Mouse (Mus musculus) cerebellum, adult 9-11 months (tissue): ENCODE measurements around the gene Gm49355.
"Not testable (repeated sequence)": the region's sequence is repeated elsewhere in the genome, so short reads cannot be mapped to it uniquely, and the experiment has no call there.

Experiments used
- DNase-seq: peaks from one replicate; pipeline ENCODE4 v3.0.0; 2022

Gene Gm49355

DNA sequence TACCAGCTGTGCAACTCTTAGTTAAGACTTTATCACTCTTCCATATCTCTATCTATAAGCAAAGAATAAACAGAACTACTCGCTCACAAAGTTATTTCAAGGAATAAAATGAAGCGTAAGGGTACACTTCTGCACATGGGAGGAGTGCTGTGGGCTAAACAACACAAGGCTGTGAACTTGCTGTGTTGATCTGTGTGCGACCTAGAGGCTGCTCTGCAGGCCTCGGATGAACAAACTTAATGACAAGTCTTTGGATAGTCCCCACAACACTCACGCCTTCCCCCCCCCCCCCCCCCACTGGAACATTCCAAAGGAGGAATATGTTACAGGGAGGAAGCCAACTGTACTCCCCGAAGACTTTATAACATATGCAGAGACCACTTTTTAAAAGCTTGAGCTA lies at the start of gene Gm49355:
Gm49355 (plus strand) TSS at position 336 of the 400 bp plus-strand sequence.
- DNase-seq = no peak

- no peak for DNase-seq
Observed at GRCm38 (mm10) chr14:12243726-12244125, 40.0 kb upstream of the Gm49355 start.

- no peak for DNase-seq
Observed at GRCm38 (mm10) chr14:12276031-12276430, 7.7 kb upstream of the Gm49355 start.

GRCm38 (mm10) chr14:12284141-12284912 lies 551 bp downstream of the Gm49355 start, which contains the start of gene 3830406C13Rik:
Gene 3830406C13Rik, plus strand, starts transcription at chr14:12284173.
- DNase-seq = peak; percentile 87

- not testable (repeated sequence) for DNase-seq
Observed at GRCm38 (mm10) chr14:12289747-12290146, 6.0 kb downstream of the Gm49355 start.

GRCm38 (mm10) chr14:12296391-12296790 lies 12.6 kb downstream of the Gm49355 start:
- DNase-seq = peak; percentile 26

- DNase-seq = no peak
Observed at GRCm38 (mm10) chr14:12299171-12299570, 15.4 kb downstream of the Gm49355 start.

DNA sequence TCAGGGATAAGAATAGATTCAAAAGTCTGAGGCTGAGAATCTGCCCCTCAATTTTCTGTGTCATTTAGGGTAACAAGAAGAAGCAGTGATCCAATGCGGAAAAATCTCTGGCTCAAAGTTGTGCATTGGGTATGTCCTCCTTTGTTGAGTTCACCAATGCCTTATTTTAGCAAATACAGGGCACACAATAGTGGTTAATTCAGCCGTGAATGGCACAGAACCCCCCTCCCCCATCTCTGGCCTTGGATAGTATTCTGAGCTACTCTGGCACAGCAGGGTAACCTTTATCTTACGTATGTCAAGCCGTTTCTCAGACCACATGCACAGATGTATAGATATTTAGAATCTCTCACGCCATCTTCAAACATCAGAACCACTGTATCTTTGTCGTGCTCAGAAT lies 15.9 kb downstream of the Gm49355 start:
- DNase-seq = no peak

- no peak for DNase-seq
Observed at GRCm38 (mm10) chr14:12300275-12300674, 16.5 kb downstream of the Gm49355 start.

GRCm38 (mm10) chr14:12300677-12301076 lies 16.9 kb downstream of the Gm49355 start:
- no peak for DNase-seq

DNA sequence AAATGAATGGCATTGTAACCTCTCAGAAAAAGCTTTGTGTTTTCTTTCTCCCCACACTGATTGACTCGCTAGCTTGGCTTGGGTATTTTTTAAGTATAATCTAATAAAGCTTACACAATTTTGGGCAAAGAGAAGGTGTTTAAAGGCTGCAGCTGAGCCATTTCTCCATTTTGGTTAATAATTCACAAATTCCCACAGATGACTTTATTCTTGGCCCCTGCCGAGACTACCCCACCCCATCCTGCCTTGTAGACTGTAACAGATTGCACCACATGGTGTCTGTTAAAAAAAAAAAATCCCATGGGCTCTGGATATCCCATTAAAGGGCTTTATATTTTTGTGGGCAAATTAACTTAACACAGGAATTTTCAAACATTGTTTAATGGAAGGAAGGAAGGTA lies 19.3 kb downstream of the Gm49355 start:
- DNase-seq = no peak

- no peak for DNase-seq
Observed at GRCm38 (mm10) chr14:12333622-12334021, 49.8 kb downstream of the Gm49355 start.

- no peak for DNase-seq
Observed at GRCm38 (mm10) chr14:12334925-12335324, 51.1 kb downstream of the Gm49355 start.

DNA sequence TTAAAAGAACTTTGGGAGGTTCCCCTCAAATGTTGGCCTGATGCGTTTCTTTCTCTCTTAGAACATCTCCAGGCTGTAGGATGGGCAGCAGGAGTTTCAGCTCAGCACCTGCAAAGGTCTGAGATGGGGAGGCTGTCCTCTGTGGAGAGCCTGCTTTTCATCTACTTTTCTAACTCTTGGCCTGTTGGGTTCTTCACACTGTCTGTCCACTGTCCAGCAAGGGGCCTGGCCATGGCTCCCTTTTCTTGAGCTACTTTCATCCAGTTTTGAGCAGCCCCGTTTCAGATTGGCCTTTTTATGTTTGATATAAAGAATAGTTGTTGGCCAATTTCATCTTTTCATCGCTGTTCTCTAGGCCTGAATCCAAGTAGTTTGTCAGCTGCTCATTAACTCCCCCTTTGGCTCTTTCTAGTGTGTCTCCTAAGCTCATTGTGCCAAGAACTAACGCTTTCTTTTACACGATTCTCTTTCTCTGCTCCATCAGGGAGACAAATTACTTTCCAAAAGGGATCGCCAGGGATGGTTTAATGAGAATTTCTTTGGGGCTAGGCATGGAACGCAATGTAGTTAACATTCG lies 53.7 kb downstream of the Gm49355 start:
- no peak for DNase-seq

GRCm38 (mm10) chr14:12337998-12338809 lies 54.4 kb downstream of the Gm49355 start:
- no peak for DNase-seq

GRCm38 (mm10) chr14:12338811-12339565 lies 55.2 kb downstream of the Gm49355 start:
- no peak for DNase-seq

DNA sequence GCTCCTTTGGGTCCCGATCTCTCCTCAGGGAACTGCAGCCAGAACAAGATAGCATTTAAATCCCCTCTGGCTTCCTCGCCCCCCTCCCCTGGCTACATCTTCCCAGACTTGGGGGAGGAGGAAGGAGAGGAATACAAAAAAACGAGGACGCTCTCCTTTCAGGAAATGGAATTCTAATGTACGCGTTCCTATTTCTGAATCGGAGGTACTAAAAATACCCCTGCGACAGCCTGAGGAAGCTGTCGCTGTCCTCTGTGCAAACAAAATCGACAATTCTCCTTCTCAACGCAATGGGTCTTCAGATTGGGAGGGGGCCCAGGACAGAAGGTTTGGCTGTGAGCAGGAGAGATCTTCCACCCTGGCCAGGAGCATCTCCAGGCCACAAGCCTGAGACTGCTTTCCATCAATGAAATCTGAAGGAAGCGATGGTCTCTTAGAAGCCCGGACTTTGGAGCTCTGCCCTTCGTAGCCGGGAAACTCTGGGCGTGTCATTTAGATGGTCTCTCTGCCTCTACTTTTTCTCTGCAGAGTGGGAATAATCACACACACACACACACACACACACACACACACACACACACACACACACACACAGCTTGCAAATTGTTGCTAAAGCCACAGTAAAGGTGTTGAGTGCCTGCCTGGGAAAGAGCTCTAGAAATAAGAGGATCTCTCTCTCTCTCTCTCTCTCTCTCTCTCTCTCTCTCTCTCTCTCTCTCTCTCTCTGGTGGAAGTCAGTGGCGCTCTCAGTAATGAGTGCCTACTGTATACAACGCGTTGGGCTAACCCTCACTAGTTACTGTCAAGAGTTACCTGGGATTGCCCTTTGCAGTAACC lies 56.7 kb downstream of the Gm49355 start:
- DNase-seq = no peak

GRCm38 (mm10) chr14:12341075-12341788 lies 57.5 kb downstream of the Gm49355 start:
- DNase-seq = no peak

DNA sequence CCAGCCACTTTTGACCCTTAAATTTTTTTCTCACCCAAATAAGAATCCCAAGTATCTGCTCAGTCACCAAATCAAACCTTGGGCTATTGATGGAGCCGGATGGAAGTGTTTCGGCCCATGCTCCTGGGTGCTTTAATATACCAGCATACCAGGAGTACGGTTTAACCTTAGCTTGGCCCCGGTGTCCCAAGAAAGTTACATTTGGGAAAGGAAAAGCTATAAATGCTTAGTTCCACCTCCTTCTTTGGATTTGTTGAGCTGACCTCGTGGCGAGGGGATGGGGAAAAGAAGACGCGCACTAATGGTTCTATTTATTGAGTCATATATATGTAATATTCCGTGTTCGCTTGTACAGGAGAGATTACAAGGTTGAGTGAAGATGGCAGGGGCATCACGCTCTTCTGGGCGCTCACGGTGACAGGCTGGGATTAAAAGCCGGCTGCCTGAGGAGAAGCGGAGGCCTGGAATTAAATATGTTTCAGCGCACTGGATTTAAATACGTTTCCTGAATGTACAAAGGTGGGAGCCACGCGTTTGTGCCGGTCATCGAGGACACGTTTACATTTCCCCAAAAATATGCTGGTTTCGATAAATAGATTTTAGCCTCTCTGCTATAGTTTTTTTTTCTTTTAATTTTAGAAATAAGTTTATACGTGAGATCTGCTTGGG lies 58.1 kb downstream of the Gm49355 start:
- DNase-seq = no peak

GRCm38 (mm10) chr14:12342458-12343131 lies 58.8 kb downstream of the Gm49355 start:
- no peak for DNase-seq
